Mouse (Mus musculus): Measurements from ENCODE around the gene Apbb2.

Apbb2 gene

GRCm38 (mm10) chr5:66415700-66416543 lies 202.7 kb downstream of the Apbb2 start:
- DNase-seq (ENCODE audit: low read depth, low spot score): no peak

- DNase-seq (ENCODE audit: low read depth, low spot score): no peak
Observed at GRCm38 (mm10) chr5:66415033-66415697, 203.4 kb downstream of the Apbb2 start.

GRCm38 (mm10) chr5:66413402-66413801 lies 205.2 kb downstream of the Apbb2 start:
- DNase-seq (ENCODE audit: low read depth, low spot score): no peak

- no peak for DNase-seq (ENCODE audit: low read depth, low spot score)
Observed at GRCm38 (mm10) chr5:66412821-66413220, 205.8 kb downstream of the Apbb2 start.

- no peak for DNase-seq (ENCODE audit: low read depth, low spot score)
Observed at GRCm38 (mm10) chr5:66408546-66408945, 210.0 kb downstream of the Apbb2 start.

- no peak for DNase-seq (ENCODE audit: low read depth, low spot score)
Observed at GRCm38 (mm10) chr5:66407948-66408347, 210.6 kb downstream of the Apbb2 start.

GRCm38 (mm10) chr5:66406431-66406830 lies 212.2 kb downstream of the Apbb2 start:
- DNase-seq (ENCODE audit: low read depth, low spot score): no peak

GRCm38 (mm10) chr5:66405731-66406399 lies 212.7 kb downstream of the Apbb2 start:
- no peak for DNase-seq (ENCODE audit: low read depth, low spot score)

GRCm38 (mm10) chr5:66405305-66405704 lies 213.3 kb downstream of the Apbb2 start:
- DNase-seq (ENCODE audit: low read depth, low spot score): no peak

- DNase-seq (ENCODE audit: low read depth, low spot score): no peak
Observed at GRCm38 (mm10) chr5:66400563-66400962, 218.0 kb downstream of the Apbb2 start.

- DNase-seq (ENCODE audit: low read depth, low spot score): no peak
Observed at GRCm38 (mm10) chr5:66399264-66399620, 219.3 kb downstream of the Apbb2 start.

- DNase-seq (ENCODE audit: low read depth, low spot score): no peak
Observed at GRCm38 (mm10) chr5:66398530-66399263, 219.9 kb downstream of the Apbb2 start.

- no peak for DNase-seq (ENCODE audit: low read depth, low spot score)
Observed at GRCm38 (mm10) chr5:66393767-66394446, 224.7 kb downstream of the Apbb2 start.

GRCm38 (mm10) chr5:66392861-66393529 lies 225.6 kb downstream of the Apbb2 start:
- no peak for DNase-seq (ENCODE audit: low read depth, low spot score)

- no peak for DNase-seq (ENCODE audit: low read depth, low spot score)
Observed at GRCm38 (mm10) chr5:66391771-66392170, 226.8 kb downstream of the Apbb2 start.

GRCm38 (mm10) chr5:66391299-66391698 lies 227.3 kb downstream of the Apbb2 start:
- DNase-seq (ENCODE audit: low read depth, low spot score): no peak

GRCm38 (mm10) chr5:66390567-66390966 lies 228.0 kb downstream of the Apbb2 start:
- DNase-seq (ENCODE audit: low read depth, low spot score): no peak

- no peak for DNase-seq (ENCODE audit: low read depth, low spot score)
Observed at GRCm38 (mm10) chr5:66387481-66387880, 231.1 kb downstream of the Apbb2 start.

GRCm38 (mm10) chr5:66385636-66386035 lies 232.9 kb downstream of the Apbb2 start:
- no peak for DNase-seq (ENCODE audit: low read depth, low spot score)

- no peak for DNase-seq (ENCODE audit: low read depth, low spot score)
Observed at GRCm38 (mm10) chr5:66384806-66385446, 233.7 kb downstream of the Apbb2 start.

Measured in retina, adult 2 months (tissue).